Mouse (Mus musculus) C2C12 (cell line): ENCODE measurements around the gene Smim24.

Experiments
- CEBPB ChIP-seq: IDR thresholded peaks from one replicate; pipeline ENCODE4 v1.6.1; 2011; ENCODE audit warnings: low read depth, mild to moderate bottlenecking, control low read depth, moderate library complexity
- CTCF ChIP-seq: IDR thresholded peaks from one replicate; pipeline ENCODE4 v1.5.1; 2011; ENCODE audit not compliant: control insufficient read depth, insufficient read depth, insufficient read length
- FOSL1 ChIP-seq: IDR thresholded peaks from one replicate; pipeline ENCODE4 v1.8.0; 2011; ENCODE audit warnings: mild to moderate bottlenecking, low read length; ENCODE audit not compliant: poor library complexity, insufficient read depth, severe bottlenecking
- MAX ChIP-seq: IDR thresholded peaks from one replicate; pipeline ENCODE4 v1.6.1; 2011; ENCODE audit warnings: mild to moderate bottlenecking, control low read depth
- MYOG ChIP-seq: IDR thresholded peaks from one replicate; pipeline ENCODE4 v1.6.1; 2011; ENCODE audit not compliant: control insufficient read depth, insufficient read length; ENCODE audit errors: extremely low read depth
- USF1 ChIP-seq: IDR thresholded peaks from one replicate; pipeline ENCODE4 v1.6.1; 2011; ENCODE audit warnings: low read depth, mild to moderate bottlenecking, control low read depth, moderate library complexity

- TF ChIP-seq CTCF (no peak), MAX (no peak), USF1 (no peak), FOSL1 (no peak), CEBPB (no peak), MYOG (no peak)
Measured at GRCm38 (mm10) chr10:81385603-81386306, 7.1 kb upstream of the Smim24 start.
